Mouse (Mus musculus): ENCODE measurements around the gene Asb17. TPM values are rescaled to one million over a fixed set of nuclear protein-coding genes. Genes with fewer than 3 reads are reported as not detected.

Asb17 gene
- total and polyA plus RNA-seq, 2 experiments from 2014 or later = 0.18 TPM; not detected in 1

- H3K4me1 ChIP-seq (ENCODE audit: control insufficient read depth, insufficient read depth) = no peaks in the 10 kb centered on the region
- H3K27me3 ChIP-seq (ENCODE audit: control insufficient read depth, insufficient read depth, low read length) = no peaks in the 10 kb centered on the region
- DNase-seq (ENCODE audit: low spot score) = no peak
- H3K27ac ChIP-seq (ENCODE audit: low read depth) = no peak overlapping the region
- whole genome bisulfite sequencing = 90% methylated on average over 3 of the region's 3 CpGs
- H3K9me3 ChIP-seq (replicated peaks; ENCODE audit: control insufficient read depth, low read length) = no peaks in the 10 kb centered on the region
- TF ChIP-seq CTCF (IDR thresholded peaks at IDR 0.05; ENCODE audit: low read depth) (no peak), EP300 (IDR thresholded peaks at IDR 0.05; ENCODE audit: low read depth) (no peak)
- H3K9ac ChIP-seq (replicated peaks; ENCODE audit: low read depth, low read length) = no peak overlapping the region
- ATAC-seq (ENCODE audit: insufficient read depth, low read depth) = no peak
- H3K36me3 ChIP-seq (replicated peaks; ENCODE audit: control insufficient read depth, insufficient read depth, low read length) = no peaks in the 10 kb centered on the region
- H3K4me2 ChIP-seq (ENCODE audit: low read depth, low read length) = no peak overlapping the region
- no peak overlapping the region for H3K4me3 ChIP-seq (ENCODE audit: low read depth, low read length)
These were observed 51.4 kb downstream of the Asb17 start for GRCm38 (mm10) chr3:153895454-153895853.

GRCm38 (mm10) chr3:153897216-153897615 is 53.2 kb downstream of the Asb17 start:
- 49% methylated on average over 6 of the region's 6 CpGs for WGBS
- TF ChIP-seq CTCF (IDR thresholded peaks at IDR 0.05; ENCODE audit: low read depth) = no peak
- no peak for TF ChIP-seq EP300 (IDR thresholded peaks at IDR 0.05; ENCODE audit: low read depth)

DNA sequence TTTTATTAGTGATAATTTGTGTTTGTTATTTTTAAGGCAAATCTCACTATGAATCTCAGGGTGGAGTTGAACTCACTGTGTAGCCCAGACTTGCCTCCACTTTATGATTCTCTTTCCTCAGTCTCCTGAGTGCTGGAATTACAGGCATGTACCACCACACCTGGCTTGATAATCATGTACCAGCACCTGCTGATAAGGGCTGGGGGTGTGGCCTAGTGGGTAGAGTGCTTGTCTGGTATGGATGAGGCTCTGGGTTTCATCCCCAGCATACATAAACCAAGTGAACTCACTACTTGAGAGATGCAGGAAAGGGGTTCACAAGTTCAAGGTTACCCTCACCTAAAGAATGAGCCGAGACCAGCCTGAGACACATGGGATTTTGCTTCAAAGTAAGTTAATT is 57.9 kb downstream of the Asb17 start:
- Histone ChIP-seq H3K4me3 (ENCODE audit: low read depth, low read length) (no peak overlapping the region), H3K9me3 (replicated peaks; ENCODE audit: control insufficient read depth, low read length) (no peaks in the 10 kb centered on the region), H3K36me3 (replicated peaks; ENCODE audit: control insufficient read depth, insufficient read depth, low read length) (peaks cover 37% of the 10 kb centered on the region), H3K9ac (replicated peaks; ENCODE audit: low read depth, low read length) (no peak overlapping the region), H3K4me1 (ENCODE audit: control insufficient read depth, insufficient read depth) (no peaks in the 10 kb centered on the region), H3K4me2 (ENCODE audit: low read depth, low read length) (no peak overlapping the region), H3K27ac (ENCODE audit: low read depth) (no peak overlapping the region), H3K27me3 (ENCODE audit: control insufficient read depth, insufficient read depth, low read length) (no peaks in the 10 kb centered on the region)
- WGBS = 53% methylated on average over 1 of the region's 1 CpGs
- TF ChIP-seq CTCF (IDR thresholded peaks at IDR 0.05; ENCODE audit: low read depth) = no peak
- TF ChIP-seq EP300 (IDR thresholded peaks at IDR 0.05; ENCODE audit: low read depth) = no peak
- DNase-seq (ENCODE audit: low spot score) (no peak), ATAC-seq (ENCODE audit: insufficient read depth, low read depth) (no peak)

More at GRCm38 (mm10) chr3:153897216-153897615, 53.2 kb downstream of the Asb17 start:
- Histone ChIP-seq H3K4me3 (ENCODE audit: low read depth, low read length) (no peak overlapping the region), H3K27ac (ENCODE audit: low read depth) (no peak overlapping the region), H3K27me3 (ENCODE audit: control insufficient read depth, insufficient read depth, low read length) (no peaks in the 10 kb centered on the region), H3K4me2 (ENCODE audit: low read depth, low read length) (no peak overlapping the region), H3K4me1 (ENCODE audit: control insufficient read depth, insufficient read depth) (no peaks in the 10 kb centered on the region), H3K9me3 (replicated peaks; ENCODE audit: control insufficient read depth, low read length) (no peaks in the 10 kb centered on the region), H3K9ac (replicated peaks; ENCODE audit: low read depth, low read length) (no peak overlapping the region), H3K36me3 (replicated peaks; ENCODE audit: control insufficient read depth, insufficient read depth, low read length) (no peaks in the 10 kb centered on the region)
- ATAC-seq (ENCODE audit: insufficient read depth, low read depth) (no peak), DNase-seq (ENCODE audit: low spot score) (no peak)

GRCm38 (mm10) chr3:153902595-153902994 is 58.6 kb downstream of the Asb17 start:
- Histone ChIP-seq H3K9ac (replicated peaks; ENCODE audit: low read depth, low read length) (no peak overlapping the region), H3K27ac (ENCODE audit: low read depth) (no peak overlapping the region; the same call in 1 of the 2 replicates), H3K4me3 (ENCODE audit: low read depth, low read length) (no peak overlapping the region), H3K36me3 (replicated peaks; ENCODE audit: control insufficient read depth, insufficient read depth, low read length) (peaks cover 44% of the 10 kb centered on the region), H3K9me3 (replicated peaks; ENCODE audit: control insufficient read depth, low read length) (no peaks in the 10 kb centered on the region), H3K4me1 (ENCODE audit: control insufficient read depth, insufficient read depth) (no peaks in the 10 kb centered on the region), H3K27me3 (ENCODE audit: control insufficient read depth, insufficient read depth, low read length) (no peaks in the 10 kb centered on the region), H3K4me2 (ENCODE audit: low read depth, low read length) (no peak overlapping the region)
- ATAC-seq (ENCODE audit: insufficient read depth, low read depth) = no peak
- 34% methylated on average over 3 of the region's 3 CpGs for WGBS
- TF ChIP-seq EP300 (IDR thresholded peaks at IDR 0.05; ENCODE audit: low read depth) (no peak), CTCF (IDR thresholded peaks at IDR 0.05; ENCODE audit: low read depth) (no peak)
- no peak for DNase-seq (ENCODE audit: low spot score)

- ATAC-seq (ENCODE audit: insufficient read depth, low read depth) (peak; percentile 63; the same call in 1 of the 2 replicates), DNase-seq (ENCODE audit: low spot score) (peak; percentile 61)
- Histone ChIP-seq H3K9ac (replicated peaks; ENCODE audit: low read depth, low read length) (no peak overlapping the region), H3K4me1 (ENCODE audit: control insufficient read depth, insufficient read depth) (peaks cover 13% of the 10 kb centered on the region), H3K27me3 (ENCODE audit: control insufficient read depth, insufficient read depth, low read length) (no peaks in the 10 kb centered on the region), H3K36me3 (replicated peaks; ENCODE audit: control insufficient read depth, insufficient read depth, low read length) (peaks cover 64% of the 10 kb centered on the region), H3K4me3 (ENCODE audit: low read depth, low read length) (no peak overlapping the region), H3K9me3 (replicated peaks; ENCODE audit: control insufficient read depth, low read length) (no peaks in the 10 kb centered on the region), H3K27ac (ENCODE audit: low read depth) (no peak overlapping the region), H3K4me2 (ENCODE audit: low read depth, low read length) (no peak overlapping the region)
- 49% methylated on average over 6 of the region's 6 CpGs for WGBS
- TF ChIP-seq CTCF (IDR thresholded peaks at IDR 0.05; ENCODE audit: low read depth) (peak; percentile 73), EP300 (IDR thresholded peaks at IDR 0.05; ENCODE audit: low read depth) (no peak)
These were observed 60.6 kb downstream of the Asb17 start for GRCm38 (mm10) chr3:153904586-153904985.

Other genes with a start within 250 kb of the Asb17 start
- gene St6galnac3, start 119.0 kb upstream of the Asb17 start, total RNA-seq (2014; rRNA removed; ENCODE audit: low replicate concordance) = 15.2 and 22.5 TPM in 2 replicates
- 9.7 and 10.5 TPM in 2 replicates for gene St6galnac3, start 119.0 kb upstream of the Asb17 start, polyA plus RNA-seq (2015; fragmentation: Nextera tagmentation; extraction: Ambion mirVana)
- gene Msh4, start 61.9 kb downstream of the Asb17 start, total RNA-seq (2014; rRNA removed; ENCODE audit: low replicate concordance) = not detected in 2 replicates
- 0.07 TPM in 2 replicates for gene Msh4, start 61.9 kb downstream of the Asb17 start, polyA plus RNA-seq (2015; fragmentation: Nextera tagmentation; extraction: Ambion mirVana)
- 119 and 159 TPM in 2 replicates for gene Rabggtb, start 68.8 kb downstream of the Asb17 start, total RNA-seq (2014; rRNA removed; ENCODE audit: low replicate concordance)
- gene Rabggtb, start 68.8 kb downstream of the Asb17 start, polyA plus RNA-seq (2015; fragmentation: Nextera tagmentation; extraction: Ambion mirVana) = 56.4 and 58.2 TPM in 2 replicates
- 331 and 333 TPM in 2 replicates for gene Acadm, start 100.4 kb downstream of the Asb17 start, total RNA-seq (2014; rRNA removed; ENCODE audit: low replicate concordance)
- gene Acadm, start 100.4 kb downstream of the Asb17 start, polyA plus RNA-seq (2015; fragmentation: Nextera tagmentation; extraction: Ambion mirVana) = 642 and 671 TPM in 2 replicates
- gene Slc44a5, start 129.2 kb downstream of the Asb17 start, total RNA-seq (2014; rRNA removed; ENCODE audit: low replicate concordance) = 0.42 and 0.66 TPM in 2 replicates
- gene Slc44a5, start 129.2 kb downstream of the Asb17 start, polyA plus RNA-seq (2015; fragmentation: Nextera tagmentation; extraction: Ambion mirVana) = 0.10 and 0.31 TPM in 2 replicates